Mouse (Mus musculus) spleen, adult 12 weeks (tissue): ENCODE measurements around the gene Gucy1b1.

ENCODE experiments used
- DNase-seq: peaks from one replicate; pipeline ENCODE4 v3.0.0; 2022; ENCODE audit warnings: low spot score

The Gucy1b1 gene

GRCm38 (mm10) chr3:82074201-82074851 is at the start of gene Gucy1b1:
Gene Gucy1b1 (minus strand): TSS chr3:82074689.
- DNase-seq: no peak

GRCm38 (mm10) chr3:82118916-82119315 is 44.4 kb upstream of the Gucy1b1 start:
- DNase-seq: no peak

GRCm38 (mm10) chr3:82112439-82112838 is 38.0 kb upstream of the Gucy1b1 start:
- DNase-seq: no peak

- no peak for DNase-seq
These were observed 37.5 kb upstream of the Gucy1b1 start for GRCm38 (mm10) chr3:82111986-82112385.

GRCm38 (mm10) chr3:82108951-82109350 is 34.5 kb upstream of the Gucy1b1 start:
- DNase-seq: no peak

GRCm38 (mm10) chr3:82104229-82104628 is 29.7 kb upstream of the Gucy1b1 start:
- DNase-seq: no peak

GRCm38 (mm10) chr3:82099127-82099526 is 24.6 kb upstream of the Gucy1b1 start:
- DNase-seq: no peak

- no peak for DNase-seq
These were observed 22.3 kb upstream of the Gucy1b1 start for GRCm38 (mm10) chr3:82096801-82097200.

- no peak for DNase-seq
These were observed 728 bp downstream of the Gucy1b1 start for GRCm38 (mm10) chr3:82073741-82074181.

- no peak for DNase-seq
These were observed 6.7 kb downstream of the Gucy1b1 start for GRCm38 (mm10) chr3:82067830-82068229.

- no peak for DNase-seq
These were observed 12.9 kb downstream of the Gucy1b1 start for GRCm38 (mm10) chr3:82061402-82062180.

- no peak for DNase-seq
These were observed 17.3 kb downstream of the Gucy1b1 start for GRCm38 (mm10) chr3:82057201-82057600.

- DNase-seq: no peak
These were observed 20.1 kb downstream of the Gucy1b1 start for GRCm38 (mm10) chr3:82054283-82054974.

- DNase-seq: no peak
These were observed 22.5 kb downstream of the Gucy1b1 start for GRCm38 (mm10) chr3:82052029-82052428.

GRCm38 (mm10) chr3:82051468-82051867 is 23.0 kb downstream of the Gucy1b1 start:
- DNase-seq: no peak

- DNase-seq: no peak
These were observed 25.8 kb downstream of the Gucy1b1 start for GRCm38 (mm10) chr3:82048681-82049080.

- no peak for DNase-seq
These were observed 26.4 kb downstream of the Gucy1b1 start for GRCm38 (mm10) chr3:82048078-82048477.

GRCm38 (mm10) chr3:82047100-82047753 is 27.3 kb downstream of the Gucy1b1 start:
- no peak for DNase-seq

GRCm38 (mm10) chr3:82046087-82046486 is 28.4 kb downstream of the Gucy1b1 start:
- no peak for DNase-seq

GRCm38 (mm10) chr3:82044902-82045301 is 29.6 kb downstream of the Gucy1b1 start:
- no peak for DNase-seq

GRCm38 (mm10) chr3:82043676-82044075 is 30.8 kb downstream of the Gucy1b1 start:
- no peak for DNase-seq
